In genomic region chr2:34914823-34915082, GRCm38 (mm10) we compare ENCODE assay signal across 8 mouse cellular contexts. TPM values are rescaled to one million over a fixed set of nuclear protein-coding genes. Genes with fewer than 3 reads are reported as not detected.
DNase-seq lines count a peak whose midpoint lies in the region; ATAC-seq lines count a peak whose summit lies in the region.
"Had no signal": no experiment of that assay in that cellular context is flagged by ENCODE, and none has a peak within 500 bp of the region (broad histone marks: within the 10 kb centered on the region; RNA-seq: fewer than 3 reads in every experiment).

No protein-coding gene starts in this region.

- DNase-seq in lung, postnatal 10 days = no peak
- no peak for DNase-seq in forebrain, embryonic 14.5 days (ENCODE audit: low spot score)
- DNase-seq in embryo, embryonic 9.5 days (ENCODE audit: extremely low spot score) = no peak
- DNase-seq in layer of hippocampus, postnatal 14 days (ENCODE audit: low spot score in 2 of 2) = no peak

- WGBS in lung, embryonic 16.5 days = 18% methylated on average over 2 of the region's 2 CpGs
- 7% methylated on average over 2 of the region's 2 CpGs for WGBS in forebrain, embryonic 14.5 days
- WGBS in limb, embryonic 15.5 days = 16% methylated on average over 2 of the region's 2 CpGs
- whole genome bisulfite sequencing in stomach, embryonic 15.5 days = 16% methylated on average over 2 of the region's 2 CpGs

- H3K4me2 ChIP-seq in lung, embryonic 16.5 days (ENCODE audit: low read depth, low read length) = peak overlapping the region; percentile 95
- no peak overlapping the region for H3K4me2 ChIP-seq in forebrain, embryonic 14.5 days (ENCODE audit: low read length)
- H3K4me2 ChIP-seq in limb, embryonic 15.5 days = peak overlapping the region; percentile 92
- peak overlapping the region; percentile 95 for H3K4me2 ChIP-seq in stomach, embryonic 15.5 days

- H3K27ac ChIP-seq in lung, embryonic 16.5 days (ENCODE audit: low read length) = 0 out of 2 replicates have a peak overlapping the region, but pooled peaks have one; percentile 10
- no peak overlapping the region for H3K27ac ChIP-seq in forebrain, embryonic 14.5 days (ENCODE audit: low read depth, low read length)
- H3K27ac ChIP-seq in limb, embryonic 15.5 days = no peak overlapping the region
- H3K27ac ChIP-seq in stomach, embryonic 15.5 days = no peak overlapping the region
- H3K27ac ChIP-seq: limb, embryonic 12.5 days had no signal

- H3K36me3 ChIP-seq in lung, embryonic 16.5 days (ENCODE audit: control insufficient read depth, insufficient read depth, low read length) = no peaks in the 10 kb centered on the region
- no peaks in the 10 kb centered on the region for H3K36me3 ChIP-seq in forebrain, embryonic 14.5 days (ENCODE audit: control insufficient read depth, insufficient read depth, low read length)
- H3K36me3 ChIP-seq in limb, embryonic 15.5 days = peaks cover 5% of the 10 kb centered on the region; the same call in 1 of the 2 replicates
- no peaks in the 10 kb centered on the region for H3K36me3 ChIP-seq in stomach, embryonic 15.5 days
- H3K36me3 ChIP-seq: limb, embryonic 12.5 days had no signal

- H3K9me3 ChIP-seq in lung, embryonic 16.5 days (ENCODE audit: control insufficient read depth, low read length) = no peaks in the 10 kb centered on the region
- no peaks in the 10 kb centered on the region for H3K9me3 ChIP-seq in forebrain, embryonic 14.5 days (replicated peaks; ENCODE audit: control insufficient read depth, low read length)
- no peaks in the 10 kb centered on the region for H3K9me3 ChIP-seq in limb, embryonic 15.5 days
- no peaks in the 10 kb centered on the region for H3K9me3 ChIP-seq in stomach, embryonic 15.5 days

- H3K9ac ChIP-seq in lung, embryonic 16.5 days (ENCODE audit: low read length) = no peak overlapping the region
- peak overlapping the region; percentile 68; the same call in 1 of the 2 replicates for H3K9ac ChIP-seq in forebrain, embryonic 14.5 days (ENCODE audit: low read length)
- no peak overlapping the region for H3K9ac ChIP-seq in limb, embryonic 15.5 days
- H3K9ac ChIP-seq in stomach, embryonic 15.5 days = no peak overlapping the region

- peak; percentile 53; the same call in 1 of the 2 replicates for ATAC-seq in lung, embryonic 16.5 days (ENCODE audit: low read depth)
- ATAC-seq in forebrain, embryonic 14.5 days = no peak
- no peak for ATAC-seq in limb, embryonic 15.5 days (ENCODE audit: insufficient number of reproducible peaks, low FRiP score, low TSS enrichment, low read depth)
- ATAC-seq in stomach, embryonic 15.5 days (ENCODE audit: insufficient read depth, low FRiP score, low read depth) = no peak

- peaks cover 14% of the 10 kb centered on the region for H3K4me1 ChIP-seq in lung, embryonic 16.5 days (replicated peaks; ENCODE audit: control insufficient read depth, insufficient read depth, low read length)
- peaks cover 7% of the 10 kb centered on the region; the same call in 1 of the 2 replicates for H3K4me1 ChIP-seq in forebrain, embryonic 14.5 days (ENCODE audit: control insufficient read depth, insufficient read depth, low read length)
- peaks cover 23% of the 10 kb centered on the region for H3K4me1 ChIP-seq in limb, embryonic 15.5 days
- H3K4me1 ChIP-seq in stomach, embryonic 15.5 days = peaks cover 8% of the 10 kb centered on the region; the same call in 1 of the 2 replicates

- H3K27me3 ChIP-seq in lung, embryonic 16.5 days (ENCODE audit: control insufficient read depth, insufficient read depth, low read depth, low read length) = peaks cover 3% of the 10 kb centered on the region
- 0 out of 2 replicates have a peak, but pooled peaks cover 12% of the 10 kb centered on the region for H3K27me3 ChIP-seq in forebrain, embryonic 14.5 days (replicated peaks; ENCODE audit: control insufficient read depth, insufficient read depth, low read length)
- H3K27me3 ChIP-seq in limb, embryonic 15.5 days = peaks cover 56% of the 10 kb centered on the region
- no peaks in the 10 kb centered on the region for H3K27me3 ChIP-seq in stomach, embryonic 15.5 days (replicated peaks)

- peak overlapping the region; percentile 67; the same call in 1 of the 2 replicates for H3K4me3 ChIP-seq in lung, embryonic 16.5 days (ENCODE audit: low read length)
- H3K4me3 ChIP-seq in forebrain, embryonic 14.5 days (ENCODE audit: low read depth, low read length) = no peak overlapping the region
- H3K4me3 ChIP-seq in limb, embryonic 15.5 days = peak overlapping the region; percentile 59; the same call in 1 of the 2 replicates
- H3K4me3 ChIP-seq in stomach, embryonic 15.5 days (replicated peaks) = no peak overlapping the region

RNA-seq across cellular contexts. Expression of gene Phf19, which starts 0.9 kb away (rescaled TPM):
- polyA plus RNA-seq in lung, embryonic 16.5 days (2015; fragmentation: Nextera tagmentation; extraction: Ambion mirVana) = 3.4 and 4.6 TPM in 2 replicates
- polyA plus RNA-seq in forebrain, embryonic 14.5 days (2014; fragmentation: Nextera tagmentation; extraction: Ambion mirVana) = 4.7 and 6.2 TPM in 2 replicates
- polyA plus RNA-seq in limb, embryonic 15.5 days (2015; fragmentation: Nextera tagmentation; extraction: Ambion mirVana) = 7.3 TPM in 2 replicates
- polyA plus RNA-seq in stomach, embryonic 15.5 days (2015; fragmentation: Nextera tagmentation; extraction: Ambion mirVana) = 5.9 and 7.2 TPM in 2 replicates
- total RNA-seq in layer of hippocampus, postnatal 14 days (2021) = 1 to 10 TPM; 1.0 to 2.2 TPM

RNA-seq across cellular contexts. Expression of gene Psmd5, which starts 40.0 kb away (rescaled TPM):
- 104 and 106 TPM in 2 replicates for polyA plus RNA-seq in lung, embryonic 16.5 days (2015; fragmentation: Nextera tagmentation; extraction: Ambion mirVana)
- 120 and 129 TPM in 2 replicates for polyA plus RNA-seq in forebrain, embryonic 14.5 days (2014; fragmentation: Nextera tagmentation; extraction: Ambion mirVana)
- polyA plus RNA-seq in limb, embryonic 15.5 days (2015; fragmentation: Nextera tagmentation; extraction: Ambion mirVana) = 87.2 and 98.0 TPM in 2 replicates
- polyA plus RNA-seq in stomach, embryonic 15.5 days (2015; fragmentation: Nextera tagmentation; extraction: Ambion mirVana) = 84.9 and 93.1 TPM in 2 replicates
- total RNA-seq in layer of hippocampus, postnatal 14 days (2021) = 10 to 100 TPM; 37.3 to 42.7 TPM

RNA-seq across cellular contexts. Expression of gene Cutal, which starts 40.6 kb away (rescaled TPM):
- 0.65 and 1.0 TPM in 2 replicates for polyA plus RNA-seq in lung, embryonic 16.5 days (2015; fragmentation: Nextera tagmentation; extraction: Ambion mirVana)
- 0.08 and 0.16 TPM in 2 replicates for polyA plus RNA-seq in forebrain, embryonic 14.5 days (2014; fragmentation: Nextera tagmentation; extraction: Ambion mirVana)
- polyA plus RNA-seq in limb, embryonic 15.5 days (2015; fragmentation: Nextera tagmentation; extraction: Ambion mirVana) = 0.18 TPM in 1 of 2 replicates, not detected in the other
- 1.6 and 1.7 TPM in 2 replicates for polyA plus RNA-seq in stomach, embryonic 15.5 days (2015; fragmentation: Nextera tagmentation; extraction: Ambion mirVana)
- total RNA-seq in layer of hippocampus, postnatal 14 days (2021) = 1 to 10 TPM in 1 of 2 experiments, under 1 TPM in 1; 0.65 to 1.0 TPM

RNA-seq across cellular contexts. Expression of gene Traf1, which starts 46.8 kb away (rescaled TPM):
- polyA plus RNA-seq in lung, embryonic 16.5 days (2015; fragmentation: Nextera tagmentation; extraction: Ambion mirVana) = 4.3 and 4.7 TPM in 2 replicates
- 0.42 and 0.76 TPM in 2 replicates for polyA plus RNA-seq in forebrain, embryonic 14.5 days (2014; fragmentation: Nextera tagmentation; extraction: Ambion mirVana)
- polyA plus RNA-seq in limb, embryonic 15.5 days (2015; fragmentation: Nextera tagmentation; extraction: Ambion mirVana) = 4.4 and 5.1 TPM in 2 replicates
- polyA plus RNA-seq in stomach, embryonic 15.5 days (2015; fragmentation: Nextera tagmentation; extraction: Ambion mirVana) = 3.2 and 4.3 TPM in 2 replicates
- 1 to 10 TPM; 1.1 to 3.0 TPM for total RNA-seq in layer of hippocampus, postnatal 14 days (2021)

Comparison
In these comparisons a context has a peak if more than half of its experiments do, and no peak if none do; other contexts are left out.
1. H3K4me3 ChIP-seq: peak in lung, embryonic 16.5 days (single experiment) and limb, embryonic 15.5 days (single experiment); none in forebrain, embryonic 14.5 days (single experiment) and stomach, embryonic 15.5 days (single experiment).